Mouse (Mus musculus) hindbrain, postnatal 0 days (tissue): Measurements from ENCODE around the gene Fbxo34. TPM values are rescaled to one million over a fixed set of nuclear protein-coding genes. Genes with fewer than 3 reads are reported as not detected.
A peak's percentile ranks its signal among the peaks of the same experiment; 100 is the strongest.

Experiments used
- ATAC-seq: fragments of 200-750 bp; cut with Nextera tagmentation; 2 replicates; pipeline ENCODE4 v1.8.0; 2017; ENCODE audit warnings: mild to moderate bottlenecking, moderate TSS enrichment, moderate library complexity
- DNase-seq: peaks from one replicate; pipeline ENCODE4 v3.0.0-alpha.2; 2015; ENCODE audit warnings: low spot score
- H3K27ac ChIP-seq: fragments of 300-500 bp; sonication (generic); 2 replicates; pipeline ENCODE4 v1.5.1; 2014; ENCODE audit warnings: mild to moderate bottlenecking
- H3K27me3 ChIP-seq: fragments of 300-500 bp; sonication (generic); 2 replicates; pipeline ENCODE4 v1.6.1; 2014; ENCODE audit warnings: low read length, mixed read lengths; ENCODE audit not compliant: insufficient read depth
- H3K36me3 ChIP-seq: fragments of 300-500 bp; sonication (generic); 2 replicates; pipeline ENCODE4 v1.6.1; 2014; ENCODE audit warnings: low read length, mixed read lengths; ENCODE audit not compliant: insufficient read depth
- H3K4me1 ChIP-seq: fragments of 300-500 bp; sonication (generic); 2 replicates; pipeline ENCODE4 v1.6.1; 2014; ENCODE audit warnings: antibody characterized with exemption, low read length, mixed read lengths; ENCODE audit not compliant: insufficient read depth
- H3K4me2 ChIP-seq: fragments of 300-500 bp; sonication (generic); 2 replicates; pipeline ENCODE4 v1.6.1; 2014; ENCODE audit warnings: low read depth, mild to moderate bottlenecking, low read length, moderate library complexity, mixed read lengths
- H3K4me3 ChIP-seq: fragments of 300-500 bp; sonication (generic); 2 replicates; pipeline ENCODE4 v1.5.1; 2014; ENCODE audit warnings: low read length
- H3K9ac ChIP-seq: fragments of 300-500 bp; sonication (generic); replicated peaks from 2 replicates; pipeline ENCODE4 v1.6.1; 2014; ENCODE audit warnings: mild to moderate bottlenecking, low read length, moderate library complexity, mixed read lengths
- H3K9me3 ChIP-seq: fragments of 300-500 bp; sonication (generic); 2 replicates; pipeline ENCODE4 v1.6.1; 2016; ENCODE audit warnings: low read length, mixed read lengths
- CTCF ChIP-seq: IDR thresholded peaks from 2 replicates; pipeline ENCODE4 v1.5.1; 2016; ENCODE audit warnings: antibody characterized with exemption, control low read depth, low read depth
- WGBS: fragments of 180-500 bp; shearing (Covaris S2); extraction: QIAGEN DNeasy Blood & Tissue Kit; methylation state at CpG from one replicate; pipeline ENCODE4 v1.1.7; 2014; 5-methylcytosine and 5-hydroxymethylcytosine counted together
- polyA plus RNA-seq: library from polyadenylated mRNA; unstranded; fragments of >200 nt; fragmentation: Nextera tagmentation; extraction: Ambion mirVana; gene quantifications from 2 replicates; pipeline ENCODE4 v1.2.1, GENCODE M21; 2015
- total RNA-seq: library from RNA; depleted of rRNA; stranded (reverse); fragments of >200 nt; gene quantifications from 2 replicates; pipeline ENCODE4 v1.2.3, GENCODE M21; 2014

Fbxo34 gene
- total and polyA plus RNA-seq, 2 experiments from 2014 or later = 20.6 to 41.0 TPM

- H3K9ac ChIP-seq = no peak overlapping the region
- ATAC-seq (no peak), DNase-seq (no peak)
- no peaks in the 10 kb centered on the region for H3K9me3 ChIP-seq
- H3K27ac ChIP-seq = no peak overlapping the region
- H3K27me3 ChIP-seq = no peaks in the 10 kb centered on the region
- H3K36me3 ChIP-seq = no peaks in the 10 kb centered on the region
- no peak for TF ChIP-seq CTCF
- H3K4me3 ChIP-seq = no peak overlapping the region
- no peaks in the 10 kb centered on the region for H3K4me1 ChIP-seq
- 93% methylated on average over 24 of the region's 24 CpGs for WGBS
- H3K4me2 ChIP-seq = no peak overlapping the region
Measured at GRCm38 (mm10) chr14:47419723-47420276, 30.4 kb upstream of the Fbxo34 start.

GRCm38 (mm10) chr14:47421606-47422005 is 28.6 kb upstream of the Fbxo34 start:
- no peak for DNase-seq
- TF ChIP-seq CTCF = no peak
- Histone ChIP-seq H3K4me2 (no peak overlapping the region), H3K9ac (no peak overlapping the region), H3K4me1 (no peaks in the 10 kb centered on the region), H3K27ac (no peak overlapping the region), H3K4me3 (no peak overlapping the region), H3K9me3 (no peaks in the 10 kb centered on the region), H3K36me3 (no peaks in the 10 kb centered on the region), H3K27me3 (no peaks in the 10 kb centered on the region)
- no peak for ATAC-seq
- 46% methylated on average over 2 of the region's 2 CpGs for WGBS

GRCm38 (mm10) chr14:47422466-47422865 is 27.8 kb upstream of the Fbxo34 start:
- no peaks in the 10 kb centered on the region for H3K27me3 ChIP-seq
- H3K27ac ChIP-seq = no peak overlapping the region
- 77% methylated on average over 4 of the region's 4 CpGs for WGBS
- no peak overlapping the region for H3K4me2 ChIP-seq
- H3K36me3 ChIP-seq = no peaks in the 10 kb centered on the region
- H3K4me3 ChIP-seq = no peak overlapping the region
- H3K9me3 ChIP-seq = no peaks in the 10 kb centered on the region
- ATAC-seq (no peak), DNase-seq (no peak)
- no peak for TF ChIP-seq CTCF
- no peak overlapping the region for H3K9ac ChIP-seq
- no peaks in the 10 kb centered on the region for H3K4me1 ChIP-seq

GRCm38 (mm10) chr14:47432987-47433386 is 17.2 kb upstream of the Fbxo34 start:
- H3K4me3 ChIP-seq = no peak overlapping the region
- peak; percentile 17 for DNase-seq
- no peak overlapping the region for H3K27ac ChIP-seq
- no peaks in the 10 kb centered on the region for H3K27me3 ChIP-seq
- H3K9me3 ChIP-seq = no peaks in the 10 kb centered on the region
- ATAC-seq = no peak
- H3K4me1 ChIP-seq = no peaks in the 10 kb centered on the region
- H3K9ac ChIP-seq = no peak overlapping the region
- peak; percentile 44 for TF ChIP-seq CTCF
- H3K36me3 ChIP-seq = no peaks in the 10 kb centered on the region
- H3K4me2 ChIP-seq = no peak overlapping the region

- Histone ChIP-seq H3K9me3 (0 out of 2 replicates have a peak, but pooled peaks cover 6% of the 10 kb centered on the region), H3K36me3 (no peaks in the 10 kb centered on the region), H3K9ac (no peak overlapping the region), H3K4me1 (no peaks in the 10 kb centered on the region), H3K4me3 (no peak overlapping the region), H3K27me3 (no peaks in the 10 kb centered on the region), H3K4me2 (no peak overlapping the region), H3K27ac (no peak overlapping the region)
- no peak for TF ChIP-seq CTCF
- WGBS = 68% methylated on average over 3 of the region's 3 CpGs
- DNase-seq (no peak), ATAC-seq (no peak)
Measured at GRCm38 (mm10) chr14:47438947-47439346, 11.3 kb upstream of the Fbxo34 start.

GRCm38 (mm10) chr14:47444907-47445306 is 5.3 kb upstream of the Fbxo34 start:
- ATAC-seq = no peak
- Histone ChIP-seq H3K27me3 (no peaks in the 10 kb centered on the region), H3K9ac (no peak overlapping the region)

GRCm38 (mm10) chr14:47445331-47446095 is 4.7 kb upstream of the Fbxo34 start:
- H3K36me3 ChIP-seq = no peaks in the 10 kb centered on the region
- no peak for ATAC-seq
- H3K27ac ChIP-seq = no peak overlapping the region
- no peak overlapping the region for H3K4me2 ChIP-seq
- no peaks in the 10 kb centered on the region for H3K27me3 ChIP-seq
- no peaks in the 10 kb centered on the region for H3K4me1 ChIP-seq
- H3K4me3 ChIP-seq = no peak overlapping the region
- no peak for TF ChIP-seq CTCF
- no peak overlapping the region for H3K9ac ChIP-seq
- DNase-seq = no peak
- 61% methylated on average over 9 of the region's 9 CpGs for WGBS
- no peaks in the 10 kb centered on the region for H3K9me3 ChIP-seq

More at GRCm38 (mm10) chr14:47444907-47445306, 5.3 kb upstream of the Fbxo34 start:
- Histone ChIP-seq H3K4me2 (no peak overlapping the region), H3K36me3 (no peaks in the 10 kb centered on the region), H3K4me3 (no peak overlapping the region), H3K4me1 (no peaks in the 10 kb centered on the region), H3K9me3 (0 out of 2 replicates have a peak, but pooled peaks cover 5% of the 10 kb centered on the region), H3K27ac (no peak overlapping the region)
- no peak for TF ChIP-seq CTCF
- WGBS = 68% methylated on average over 2 of the region's 2 CpGs
- DNase-seq = no peak
